Mouse (Mus musculus) urinary bladder, postnatal 4 days (tissue): Measurements from ENCODE around the gene Ccdc9.
A peak's percentile ranks its signal among the peaks of the same experiment; 100 is the strongest.
"Not testable (repeated sequence)": the region's sequence is repeated elsewhere in the genome, so short reads cannot be mapped to it uniquely, and the experiment has no call there.

ENCODE experiments used
- DNase-seq, 2 experiments: peaks; one replicate each; pipeline ENCODE4 v3.0.0; 2021 to 2022; ENCODE audit warnings: low spot score in 2 of 2

Gene Ccdc9

DNA sequence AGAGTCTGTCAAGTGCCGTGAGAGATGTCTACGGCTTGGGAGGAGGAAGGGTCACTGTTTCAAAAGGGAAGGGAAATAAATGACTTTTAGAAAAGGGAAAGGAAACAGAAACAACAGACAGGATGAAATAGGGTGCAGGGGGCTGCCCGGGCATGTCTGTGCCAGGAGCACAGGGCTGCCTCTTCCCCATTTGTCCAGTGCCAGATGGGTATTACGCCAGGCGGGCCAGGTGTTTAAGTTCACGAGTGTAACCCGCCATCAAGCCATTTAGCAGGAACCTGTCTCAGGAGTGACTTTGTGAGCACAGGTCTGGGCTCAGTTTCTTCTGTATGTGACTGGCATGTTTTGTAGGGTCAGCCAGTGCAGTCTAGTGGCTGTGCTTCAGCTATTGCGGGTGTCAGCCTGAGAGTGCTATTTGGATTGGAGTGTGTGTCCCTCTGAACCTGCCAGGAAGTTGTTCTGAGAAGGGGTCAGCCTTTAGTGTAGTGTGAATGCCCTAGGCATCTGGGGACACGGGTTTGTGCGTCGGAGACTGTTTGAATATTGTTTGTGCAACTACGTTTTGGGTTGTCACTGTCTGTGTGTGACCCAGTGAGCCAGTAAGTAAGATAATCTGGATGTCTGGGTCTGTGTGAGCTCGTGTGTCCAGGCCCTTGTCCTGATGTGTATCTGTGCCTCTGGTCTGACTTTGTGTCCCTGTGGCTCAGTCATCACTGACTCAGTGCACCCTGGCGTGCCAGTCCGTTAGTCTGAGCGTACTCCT is 22.1 kb upstream of the Ccdc9 start:
- DNase-seq, result no peak

DNA sequence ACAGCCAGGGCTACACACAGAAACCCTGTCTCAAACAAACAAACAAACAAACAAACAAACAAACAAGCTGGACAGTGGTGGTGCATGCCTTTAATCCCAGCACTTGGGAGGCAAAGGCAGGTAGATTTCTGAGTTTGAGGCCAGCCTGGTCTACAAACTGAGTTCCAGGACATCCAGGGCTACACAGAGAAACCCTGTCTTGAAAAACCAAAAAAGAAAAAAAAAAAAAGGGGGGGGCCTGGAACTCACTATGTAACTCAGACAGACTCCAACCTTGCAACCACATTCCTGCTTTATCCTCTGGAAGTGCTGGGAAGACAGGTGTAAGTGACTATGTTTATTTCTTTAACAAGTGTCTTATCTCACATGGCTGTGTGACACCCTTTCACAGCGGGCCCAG is 21.5 kb upstream of the Ccdc9 start, which contains the start of gene Bbc3:
Bbc3 (plus strand) TSS at position 301 of the 400 bp plus-strand sequence.
- DNase-seq, result not testable (repeated sequence)

DNA sequence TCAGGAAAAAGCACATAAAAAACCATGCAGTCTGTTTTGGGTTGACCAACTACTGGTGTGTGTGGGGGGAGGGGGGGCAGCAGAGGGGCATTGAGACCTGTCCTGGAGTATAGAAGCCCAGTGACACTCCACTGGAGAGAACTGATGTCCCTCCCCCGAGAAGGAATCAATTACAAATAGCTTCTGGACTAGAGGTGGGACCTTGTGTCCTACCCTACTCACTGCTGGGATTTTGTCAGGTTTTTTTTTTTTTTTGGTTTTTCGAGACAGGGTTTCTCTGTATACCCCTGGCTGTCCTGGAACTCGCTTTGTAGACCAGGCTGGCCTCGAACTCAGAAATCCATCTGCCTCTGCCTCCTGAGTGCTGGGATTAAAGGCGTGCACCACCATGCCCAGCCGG is 20.5 kb upstream of the Ccdc9 start:
- not testable (repeated sequence) for DNase-seq

DNA sequence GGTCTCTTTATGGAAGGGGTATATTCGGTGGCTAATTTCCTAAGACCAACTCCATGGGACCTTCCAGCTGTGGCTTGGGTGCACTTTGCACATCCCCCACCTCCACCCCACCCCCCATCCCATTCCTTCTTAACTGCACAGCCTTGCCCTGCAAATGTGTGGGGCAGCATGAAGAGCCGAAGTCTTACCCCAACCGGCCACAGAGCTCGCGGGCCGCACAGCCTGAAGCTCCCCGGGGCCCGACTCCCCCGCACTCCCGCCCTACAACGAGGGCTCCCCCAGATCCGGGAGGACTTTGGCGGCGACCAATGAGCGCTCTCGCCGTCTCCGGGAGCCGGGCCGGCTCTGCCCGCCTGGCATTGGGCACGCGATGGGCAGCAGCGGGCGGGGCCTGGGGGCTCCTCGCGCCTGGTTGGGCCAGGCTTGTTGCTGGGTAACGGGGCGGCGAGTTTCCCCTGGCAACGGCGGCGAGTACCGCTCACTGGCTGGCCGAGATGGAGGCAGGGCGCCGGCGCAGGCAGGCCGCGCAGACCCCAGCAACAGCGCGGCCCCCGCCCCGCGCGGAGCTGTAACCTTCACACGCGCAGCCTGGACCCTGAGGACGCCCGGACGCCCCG is 12.9 kb upstream of the Ccdc9 start:
- peak; percentile 76 to 80 for DNase-seq

DNA sequence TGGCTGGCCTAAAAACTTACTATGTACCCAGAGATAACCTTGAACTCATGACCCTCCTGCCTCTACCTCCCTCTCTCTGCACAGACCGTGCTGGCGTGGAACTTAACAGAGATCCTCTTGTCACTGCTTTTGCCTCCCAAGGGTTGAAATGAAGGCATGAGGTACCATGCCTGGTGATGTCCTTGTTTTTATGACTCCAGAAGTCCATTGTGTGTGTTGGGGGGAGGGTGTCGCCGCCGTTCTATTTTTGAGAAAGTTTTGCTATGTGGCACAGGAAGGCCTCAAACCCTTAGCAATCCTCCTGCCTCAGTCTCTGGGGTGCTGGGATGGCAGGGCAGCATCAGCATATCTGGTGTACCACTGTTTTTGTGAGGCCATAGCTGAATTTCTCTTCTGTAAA is 12.3 kb upstream of the Ccdc9 start:
- no peak for DNase-seq

DNA sequence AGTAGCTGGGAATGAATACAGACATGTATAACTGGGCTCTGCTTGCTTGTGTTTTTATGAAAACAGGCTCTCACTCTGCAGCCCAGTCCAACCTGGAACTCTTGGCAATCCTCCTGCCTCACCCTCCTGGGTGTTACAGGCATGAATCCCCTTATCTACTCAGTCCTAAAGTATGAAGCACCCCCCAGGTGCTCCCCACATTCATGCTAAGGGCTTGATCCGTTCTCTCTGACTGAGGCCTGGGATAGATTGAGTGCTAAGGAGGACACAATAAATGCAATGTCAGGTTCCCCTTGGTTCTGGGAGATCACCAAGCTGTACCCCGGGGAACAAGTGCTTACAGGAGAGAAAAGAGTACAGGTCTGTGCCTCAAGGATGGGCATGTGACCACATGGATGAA is 11.0 kb upstream of the Ccdc9 start:
- DNase-seq, result no peak

DNA sequence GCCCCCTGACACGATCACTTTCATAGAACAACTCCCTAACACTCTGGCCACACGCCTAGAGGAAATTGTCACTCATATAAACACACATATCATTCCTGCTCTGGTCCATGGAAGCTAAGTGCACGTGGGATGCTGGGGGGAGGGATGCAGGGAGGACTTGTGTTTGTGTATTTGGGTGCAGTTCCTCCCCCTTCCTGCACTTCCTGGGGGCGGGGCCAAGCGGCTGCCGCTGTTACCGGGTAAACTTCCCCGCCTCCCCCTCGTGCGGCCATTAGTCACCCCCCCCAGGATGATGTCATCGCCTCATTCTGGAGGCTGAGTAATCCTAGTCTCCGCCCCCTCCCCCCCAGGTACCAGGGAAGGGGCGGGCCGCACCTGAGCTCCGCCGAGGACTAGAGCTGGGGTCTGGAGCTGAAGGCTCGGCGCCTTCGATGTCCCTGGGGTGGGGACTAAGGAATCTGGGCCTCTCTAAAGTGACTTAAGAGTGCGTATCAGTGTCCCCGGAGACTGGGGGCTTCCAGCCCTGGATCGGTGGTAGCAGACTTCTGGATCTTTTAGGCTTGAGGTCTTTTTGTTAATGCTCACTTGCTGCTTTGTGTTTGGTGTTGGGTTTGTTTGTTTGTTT is 10.3 kb upstream of the Ccdc9 start:
- peak; percentile 82 to 93 for DNase-seq

DNA sequence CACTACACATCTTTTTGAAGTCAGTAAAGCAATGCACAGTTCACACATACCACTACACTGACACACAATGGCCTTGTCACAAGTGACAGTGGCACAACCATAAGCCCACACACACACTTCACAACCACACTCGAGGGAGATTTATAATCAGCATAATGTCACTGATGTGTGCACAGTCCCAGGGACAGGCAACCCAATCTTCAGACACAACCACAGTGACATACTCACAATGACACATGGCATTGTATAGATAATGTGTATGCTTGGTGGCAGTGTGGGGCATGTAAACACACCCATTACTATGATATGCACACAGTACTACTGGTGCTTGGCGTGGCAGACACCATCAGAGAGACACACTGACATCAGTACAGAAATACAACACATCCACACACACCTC is 9.6 kb upstream of the Ccdc9 start:
- no peak for DNase-seq

DNA sequence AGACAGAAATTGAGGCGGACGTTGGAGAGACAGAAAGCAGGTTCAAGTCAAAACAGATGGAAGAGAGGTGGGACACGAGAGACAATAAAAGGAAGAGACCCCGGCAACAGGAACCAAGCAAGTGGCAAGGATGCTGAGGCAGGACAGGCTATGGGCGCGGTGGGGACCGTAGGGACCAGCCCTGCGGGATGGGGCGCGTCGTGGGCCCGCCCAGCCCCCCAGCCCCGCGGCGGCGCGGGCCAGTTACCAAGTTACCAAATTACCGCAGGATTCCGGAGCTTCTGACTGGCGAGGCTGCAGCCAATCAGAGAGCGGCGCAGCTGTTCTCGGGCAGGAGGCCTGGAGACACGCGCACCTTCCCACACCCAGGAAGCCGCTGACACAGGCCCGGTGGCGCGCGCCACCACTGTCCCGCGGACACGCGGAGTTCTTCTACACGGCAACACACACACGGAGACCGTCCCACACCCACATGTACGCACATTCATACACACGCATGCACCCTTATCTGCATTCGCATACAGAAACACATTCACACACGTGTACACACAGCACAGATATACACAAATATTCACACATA is 8.8 kb upstream of the Ccdc9 start:
- peak in 1 of 2 experiments; percentile 66 for DNase-seq

DNA sequence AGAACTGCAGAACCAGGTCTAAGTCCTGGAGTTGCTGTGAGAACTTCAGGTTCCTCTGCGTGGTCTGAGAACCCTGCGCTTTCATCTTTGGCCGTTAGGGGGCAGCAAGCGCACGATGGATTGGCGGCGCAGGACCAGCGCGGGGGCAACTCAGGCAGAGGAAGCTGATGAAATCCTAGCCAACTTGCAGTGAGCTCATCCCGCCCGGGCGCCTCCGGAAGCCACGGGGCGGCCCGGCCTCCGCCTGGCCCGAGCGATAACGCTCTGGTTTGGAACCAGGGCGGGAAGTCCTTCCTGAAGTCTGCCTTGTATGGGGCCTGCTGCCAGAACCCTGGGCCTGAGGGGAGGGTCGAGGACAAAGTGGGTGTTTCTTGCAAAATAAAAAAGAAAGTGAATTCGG is 8.2 kb upstream of the Ccdc9 start:
- peak; percentile 88 to 95 for DNase-seq

DNA sequence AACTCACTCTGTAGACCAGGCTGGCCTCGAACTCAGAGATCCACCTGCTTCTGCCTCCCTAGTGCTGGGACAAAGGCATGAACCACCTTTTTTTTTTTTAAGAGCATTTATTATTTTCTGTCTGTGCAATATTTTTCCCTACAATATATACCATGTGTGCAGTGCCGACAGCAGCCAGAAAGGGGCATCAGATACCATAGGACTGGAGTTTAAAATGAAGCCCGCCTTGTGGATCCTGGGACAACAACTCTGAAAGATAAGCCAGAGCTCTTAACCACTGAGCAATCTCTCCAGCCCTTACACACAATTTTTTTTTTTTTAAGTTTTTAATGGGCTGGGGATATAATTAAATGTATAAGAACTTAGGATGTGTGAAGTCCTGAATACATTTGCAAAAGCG is 7.8 kb upstream of the Ccdc9 start:
- DNase-seq, result no peak

DNA sequence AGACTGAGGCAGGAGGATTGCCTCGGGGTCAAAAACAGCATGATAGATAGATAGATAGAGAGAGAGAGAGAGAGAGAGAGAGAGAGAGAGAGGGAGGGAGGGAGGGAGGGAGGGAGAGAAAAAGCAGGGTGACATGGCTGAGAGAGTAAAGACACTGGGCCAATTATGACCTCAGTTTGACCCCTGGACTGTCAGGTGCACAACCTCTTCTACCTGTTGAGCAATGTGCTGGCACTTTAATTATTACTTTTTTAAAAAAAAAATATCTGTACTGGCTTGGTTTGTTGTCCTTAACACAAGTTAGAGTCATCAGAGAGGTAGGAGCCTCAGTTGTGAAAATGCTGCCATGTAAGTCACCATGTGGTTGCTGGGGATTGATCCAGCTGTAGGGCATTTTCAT is 1.2 kb upstream of the Ccdc9 start:
- DNase-seq, result no peak

DNA sequence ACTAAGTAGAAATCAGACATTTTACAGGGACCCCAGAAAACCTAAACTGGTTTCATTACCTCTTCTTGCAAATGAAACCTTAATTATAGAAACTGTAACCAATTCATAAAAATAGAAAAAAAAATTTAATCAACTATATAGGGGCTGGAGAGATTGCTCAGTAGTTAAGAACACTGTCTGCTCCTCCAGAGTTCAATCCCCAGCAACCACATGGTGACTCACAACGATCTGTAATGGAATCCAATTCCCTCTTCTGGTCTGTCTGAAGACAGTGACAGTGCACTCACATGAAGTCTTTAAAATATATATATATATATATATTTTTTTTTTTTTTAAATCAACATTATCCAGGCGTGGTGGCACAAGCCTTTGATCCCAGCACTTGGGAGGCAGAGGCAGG is 421 bp upstream of the Ccdc9 start:
- DNase-seq, result no peak

DNA sequence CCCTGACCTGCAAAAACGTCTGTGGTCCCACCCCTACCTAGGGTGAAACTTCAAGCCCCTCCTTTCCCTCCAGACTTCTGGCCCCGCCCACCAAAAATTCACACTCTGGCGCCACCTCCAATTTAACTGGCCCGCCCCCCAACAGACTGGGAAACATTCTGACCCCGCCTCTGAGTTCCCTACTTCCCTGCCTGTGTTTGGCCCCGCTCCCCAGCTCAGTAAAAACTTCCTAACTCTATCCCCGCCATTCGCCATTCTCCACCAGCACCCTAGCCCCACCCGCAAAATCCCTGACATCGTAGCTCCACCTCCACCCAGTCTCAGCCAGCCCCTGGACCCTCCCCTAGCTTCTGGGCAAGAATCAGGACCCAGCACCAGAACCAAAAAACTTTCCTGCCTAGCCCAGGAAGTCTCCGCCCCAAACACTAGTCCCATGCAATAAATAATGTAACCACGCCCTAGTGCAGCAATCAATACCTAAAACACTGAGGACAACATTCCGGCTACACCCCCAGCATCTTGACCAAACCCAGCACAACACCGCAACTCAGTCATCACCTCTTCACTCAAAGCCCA is 1.1 kb downstream of the Ccdc9 start:
- peak; percentile 83 to 87 for DNase-seq

DNA sequence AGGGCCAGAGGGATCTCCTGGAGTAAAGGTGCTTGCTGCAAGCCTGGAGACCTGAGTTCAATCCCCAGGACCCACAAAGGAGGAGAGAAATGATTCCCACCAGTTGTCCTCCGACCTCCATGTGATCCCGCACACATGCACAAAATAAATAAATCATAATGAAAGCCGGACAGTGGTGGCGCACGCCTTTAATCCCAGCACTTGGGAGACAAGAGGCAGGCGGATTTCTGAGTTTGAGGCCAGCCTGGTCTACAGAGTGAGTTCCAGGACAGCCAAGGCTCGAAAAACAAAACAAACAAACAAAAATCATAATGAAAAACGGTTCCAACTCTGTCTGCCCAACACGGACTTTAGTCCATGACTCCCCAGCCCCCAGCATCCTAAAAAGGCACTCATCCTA is 1.7 kb downstream of the Ccdc9 start:
- no peak for DNase-seq

DNA sequence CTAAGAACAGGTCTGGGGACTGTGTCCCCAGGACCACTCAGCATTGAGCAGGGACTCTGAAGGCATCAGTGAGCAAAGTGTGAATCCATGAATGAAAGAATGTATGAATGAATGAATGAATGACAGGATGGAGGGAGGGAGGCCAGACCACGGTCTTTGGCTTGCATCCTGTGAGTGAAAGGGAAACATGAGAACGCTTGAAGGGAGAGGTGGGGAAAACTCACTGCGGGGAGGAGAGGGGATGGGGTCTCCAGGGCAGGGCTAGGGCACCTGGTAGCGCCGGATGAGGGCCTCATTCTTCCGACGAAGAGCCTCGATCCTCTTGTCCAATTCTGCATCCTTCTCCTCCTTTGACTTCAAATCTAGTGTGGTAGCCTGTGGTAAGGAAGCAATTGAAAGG is 2.6 kb downstream of the Ccdc9 start:
- DNase-seq, result no peak

DNA sequence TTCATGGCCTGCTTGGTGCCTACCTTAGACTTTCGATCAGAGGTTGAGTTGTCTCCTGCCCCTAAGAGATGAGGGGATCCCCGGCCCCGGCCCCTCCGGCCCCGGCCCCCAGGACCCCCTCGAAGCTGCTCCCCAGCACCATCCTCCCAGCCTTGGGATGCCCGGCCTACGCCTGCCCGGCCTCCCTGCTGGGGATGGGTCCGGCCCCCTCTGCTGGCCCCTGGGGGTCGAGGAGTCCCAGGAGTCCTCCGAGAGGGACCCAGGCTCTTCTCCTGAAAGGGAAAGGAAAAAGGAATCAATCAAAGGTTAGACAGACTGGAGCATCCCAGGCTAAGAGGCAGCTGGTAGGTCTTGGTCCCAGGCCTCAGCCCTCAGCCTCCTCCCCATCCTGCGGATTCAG is 4.3 kb downstream of the Ccdc9 start:
- DNase-seq, result no peak

DNA sequence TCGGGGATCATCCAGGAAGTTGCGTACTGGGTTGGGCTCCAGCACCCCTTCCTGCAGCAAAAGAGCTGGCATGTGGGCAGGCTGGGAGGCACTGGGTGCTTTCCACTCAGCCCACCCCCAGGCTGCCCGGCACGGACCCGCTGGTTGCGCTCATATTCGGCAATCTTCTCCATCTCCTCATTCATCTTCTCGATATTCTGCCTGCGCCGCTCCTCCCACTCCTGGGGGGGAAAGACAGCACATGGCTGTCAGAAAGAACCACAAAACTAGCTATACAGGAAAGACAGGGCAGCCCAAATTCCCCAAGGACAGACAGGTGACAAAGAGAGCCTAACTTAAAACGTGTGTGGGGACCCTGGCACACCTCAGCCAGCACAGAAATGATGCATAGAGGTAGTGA is 5.9 kb downstream of the Ccdc9 start:
- no peak for DNase-seq

DNA sequence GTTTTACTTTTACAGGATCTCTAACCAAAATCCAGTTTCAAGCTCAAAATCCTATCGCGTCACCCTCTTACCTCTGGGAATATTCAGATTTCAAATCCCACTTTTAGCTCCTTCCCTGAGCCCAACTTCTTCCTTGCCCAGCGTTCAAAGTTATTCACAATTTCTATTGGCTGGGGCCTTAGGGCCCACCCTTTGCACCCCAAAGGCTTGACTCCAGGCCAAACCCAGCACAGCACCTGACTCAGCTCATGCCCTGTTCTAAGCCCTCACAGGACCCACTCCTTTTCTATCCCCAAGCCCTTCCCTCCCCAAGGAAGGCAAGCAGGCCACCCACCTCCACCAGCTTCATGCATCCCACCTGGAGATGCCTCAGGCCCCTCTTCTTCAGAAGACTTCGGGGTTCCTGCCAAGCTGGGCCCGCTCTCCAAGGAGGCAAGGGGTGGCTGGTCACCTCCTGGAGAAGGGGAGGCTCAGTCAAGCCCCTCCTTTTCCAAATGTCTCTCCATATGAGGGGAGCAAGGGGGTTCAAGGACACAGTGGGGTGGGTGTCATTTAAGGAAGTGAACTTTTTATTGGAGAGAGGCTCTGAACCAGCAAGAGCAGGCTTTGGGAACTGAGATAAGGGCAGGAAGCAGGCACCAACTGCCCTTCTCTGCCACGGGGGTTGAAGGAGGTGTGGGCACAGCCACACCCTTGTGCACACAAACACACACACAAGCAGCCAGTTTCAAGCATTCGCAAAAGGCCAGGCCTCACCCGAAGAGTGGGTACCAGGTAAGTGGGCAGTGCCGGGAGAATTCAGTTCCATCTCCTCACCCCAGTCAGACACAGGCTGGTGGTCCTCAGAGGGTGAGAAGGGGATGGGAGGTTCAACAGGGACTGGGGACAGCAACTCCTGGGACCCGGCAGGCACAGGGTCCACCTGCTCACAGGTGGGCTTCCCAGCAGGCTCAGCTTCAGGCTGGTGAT is 11.4 kb downstream of the Ccdc9 start:
- DNase-seq, result no peak

DNA sequence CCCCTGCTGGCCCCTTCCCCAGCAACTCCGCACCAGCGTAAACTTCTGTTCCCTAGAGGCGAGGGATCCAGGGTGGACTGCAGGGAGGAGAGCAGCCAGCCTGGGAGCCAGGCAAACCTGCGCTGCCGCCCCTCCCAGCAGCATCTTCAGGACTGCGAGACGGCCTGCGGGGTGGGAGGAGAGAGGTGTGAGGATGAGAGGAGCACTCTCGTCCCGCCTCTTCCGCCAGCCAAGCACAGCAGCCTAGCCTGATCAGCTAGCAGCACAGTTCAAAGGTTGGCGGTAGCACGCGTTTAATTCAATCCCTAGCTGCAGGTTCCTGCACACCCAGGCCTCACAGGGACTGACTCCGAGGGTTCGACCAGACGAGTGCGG is 12.8 kb downstream of the Ccdc9 start:
- peak in 1 of 2 experiments; percentile 69 for DNase-seq

DNA sequence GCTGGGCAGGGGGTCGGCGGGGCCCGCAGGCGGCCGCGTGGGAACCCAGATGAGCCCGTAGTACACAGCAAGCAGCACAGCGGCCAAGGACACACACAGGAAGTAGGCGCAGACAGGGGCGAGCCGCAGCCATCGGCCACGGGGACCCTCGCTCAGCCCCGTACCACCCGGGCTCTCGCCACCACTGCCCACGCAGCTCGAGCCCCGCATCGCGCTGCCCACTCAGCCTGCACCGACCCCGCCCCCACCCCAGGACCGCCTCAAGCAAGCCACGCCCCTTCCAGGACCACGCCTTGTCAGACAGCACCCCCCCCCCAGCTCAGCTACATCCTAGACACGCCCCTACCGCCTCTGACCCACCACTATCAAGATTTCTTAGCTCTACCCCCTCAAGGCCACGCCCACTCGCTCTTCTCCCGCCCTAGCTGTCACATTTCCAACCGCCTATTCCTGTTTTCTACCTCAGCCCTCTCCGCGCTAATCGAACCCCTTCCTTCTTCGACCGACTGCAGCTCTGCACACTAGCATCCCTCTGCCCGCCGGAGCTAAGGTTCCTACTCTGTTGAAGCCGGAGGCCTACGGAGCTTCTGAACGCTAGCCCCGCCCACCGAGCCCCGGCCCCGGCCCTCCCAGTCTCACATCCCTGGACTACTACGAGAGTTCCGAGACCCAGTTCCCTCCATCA is 13.4 kb downstream of the Ccdc9 start, which contains the start of gene Inafm1:
Inafm1 (minus strand) TSS at position 537 of the 685 bp plus-strand sequence.
- peak; percentile 80 to 89 for DNase-seq
